Mouse (Mus musculus): Measurements from ENCODE around the gene Fga.

- TF ChIP-seq CTCF (IDR thresholded peaks at IDR 0.05; ENCODE audit: insufficient read depth, low read length) (peak; percentile 60), POLR2A (IDR thresholded peaks at IDR 0.05; ENCODE audit: borderline replicate concordance, extremely low read depth, low read depth, low read length) (no peak)
Observed at GRCm38 (mm10) chr3:83002191-83002590, 23.7 kb upstream of the Fga start.

Data from lung, adult 2 months (tissue).